Mouse (Mus musculus) gastrocnemius, postnatal 14 days (tissue): ENCODE measurements around the gene Ribc2. TPM values are rescaled to one million over a fixed set of nuclear protein-coding genes. Genes with fewer than 3 reads are reported as not detected.

Source experiments
- DNase-seq: peaks from one replicate; pipeline ENCODE4 v3.0.0; 2021; ENCODE audit warnings: mixed read lengths
- intact Hi-C: fragments of 180-260 bp; cut with DNase I; formaldehyde crosslinking; loops from one replicate; pipeline ENCODE4 v1.15.1; 2025; ENCODE audit warnings: low total_unique reads
- total RNA-seq, 2 experiments: library from RNA; stranded (reverse); gene quantifications; 2 replicates each; pipeline ENCODE4 v1.2.3; 2021

The Ribc2 gene
- total RNA-seq, 2 experiments from 2014 or later, result not detected

GRCm38 (mm10) chr15:85174060-85174459 lies 42.2 kb downstream of the Ribc2 start:
- intact Hi-C loops, result no loop called here
- DNase-seq, result no peak

- DNase-seq, result peak; percentile 50
- intact Hi-C loops, result no loop called here
Observed at GRCm38 (mm10) chr15:85177576-85177975, 45.7 kb downstream of the Ribc2 start.

- DNase-seq, result no peak
- intact Hi-C loops, result no loop called here
Observed at GRCm38 (mm10) chr15:85178172-85178571, 46.3 kb downstream of the Ribc2 start.

- intact Hi-C loops, result no loop called here
- DNase-seq, result no peak
Observed at GRCm38 (mm10) chr15:85179528-85180180, 47.8 kb downstream of the Ribc2 start.

GRCm38 (mm10) chr15:85180368-85180767 lies 48.5 kb downstream of the Ribc2 start:
- intact Hi-C loops, result no loop called here
- no peak for DNase-seq

GRCm38 (mm10) chr15:85182063-85182462 lies 50.2 kb downstream of the Ribc2 start:
- no peak for DNase-seq
- intact Hi-C loops, result no loop called here

- intact Hi-C loops, result no loop called here
- peak; percentile 58 for DNase-seq
Observed at GRCm38 (mm10) chr15:85186916-85187315, 55.0 kb downstream of the Ribc2 start.

- DNase-seq, result no peak
- intact Hi-C loops, result no loop called here
Observed at GRCm38 (mm10) chr15:85188167-85188778, 56.4 kb downstream of the Ribc2 start.

Other genes starting within 250 kb of the Ribc2 start
- under 1 TPM; 0.09 to 0.14 TPM for gene Gm29666, start 212.0 kb upstream of the Ribc2 start, total RNA-seq
- 10 to 100 TPM; 14.3 to 14.4 TPM for gene Nup50, start 208.7 kb upstream of the Ribc2 start, total RNA-seq
- gene 5031439G07Rik, start 143.5 kb upstream of the Ribc2 start, total RNA-seq, result 10 to 100 TPM; 26.4 to 35.9 TPM
- not detected for gene Upk3a, start 114.9 kb upstream of the Ribc2 start, total RNA-seq
- 1 to 10 TPM; 5.1 to 5.3 TPM for gene Fam118a, start 103.1 kb upstream of the Ribc2 start, total RNA-seq
- not detected for gene Smc1b, start 114 bp upstream of the Ribc2 start, total RNA-seq
- gene Fbln1, start 73.9 kb downstream of the Ribc2 start, total RNA-seq, result 10 to 100 TPM; 12.2 to 15.3 TPM
- 10 to 100 TPM; 47.7 to 49.8 TPM for gene Atxn10, start 204.2 kb downstream of the Ribc2 start, total RNA-seq